Comparison of ENCODE assay signal across 19 mouse cellular contexts in genomic region chr2:34946046-34946445, GRCm38 (mm10).
"Had no signal": no experiment of that assay in that cellular context is flagged by ENCODE, and none has a peak within 500 bp of the region (broad histone marks: within the 10 kb centered on the region; RNA-seq: fewer than 3 reads in every experiment).

No protein-coding gene starts in this region.

- ATAC-seq: liver, postnatal 0 days; midbrain, embryonic 16.5 days had no signal

- H3K4me1 ChIP-seq: limb, embryonic 12.5 days; midbrain, embryonic 12.5 days; neural tube, embryonic 13.5 days had no signal

- DNase-seq: kidney, adult 2 months; kidney, postnatal 25 days; layer of hippocampus, adult 9-11 months; left cerebral cortex, postnatal 4 days; liver, postnatal 0 days; lung, postnatal 10 days; lung, postnatal 4 days; retina, postnatal 1 day; thymus, adult 18-20 months; thymus, postnatal 36 days had no signal

- H3K4me3 ChIP-seq: layer of hippocampus, adult 2 months; left cerebral cortex, adult 2 months; limb, embryonic 12.5 days; limb, embryonic 15.5 days; lung, embryonic 15.5 days; midbrain, embryonic 12.5 days; myocyte; neural tube, embryonic 13.5 days had no signal
